Mouse (Mus musculus) urinary bladder, adult 18-20 months (tissue): ENCODE measurements around the gene Spata31d1c.

Source experiments
- DNase-seq, 2 experiments: peaks; one replicate each; pipeline ENCODE4 v3.0.0; 2022; ENCODE audit warnings: low spot score in 2 of 2, mixed read lengths in 2 of 2

Spata31d1c gene

DNA sequence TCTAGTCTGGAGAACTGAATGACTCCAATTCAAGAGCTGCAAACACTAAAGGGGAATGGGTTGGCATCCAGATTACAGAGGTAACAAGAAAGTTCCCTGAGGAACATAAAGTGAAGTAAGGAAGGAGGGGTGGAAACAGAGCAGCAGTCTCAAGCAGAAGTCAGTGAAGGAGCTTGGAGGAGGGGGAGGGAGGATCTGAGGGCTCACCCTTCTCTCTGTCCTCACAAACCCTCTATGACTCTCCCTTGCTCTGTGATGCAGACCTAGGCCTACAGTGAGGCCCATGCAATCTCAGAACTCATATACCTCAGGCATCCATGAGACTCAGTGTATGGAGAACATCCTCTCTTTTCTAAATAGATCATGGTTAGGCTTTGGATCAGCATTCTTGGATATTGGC lies at the start of gene Spata31d1c:
TSS of gene Spata31d1c (plus strand) at position 301 of the 400 bp plus-strand sequence.
- no peak for DNase-seq

DNA sequence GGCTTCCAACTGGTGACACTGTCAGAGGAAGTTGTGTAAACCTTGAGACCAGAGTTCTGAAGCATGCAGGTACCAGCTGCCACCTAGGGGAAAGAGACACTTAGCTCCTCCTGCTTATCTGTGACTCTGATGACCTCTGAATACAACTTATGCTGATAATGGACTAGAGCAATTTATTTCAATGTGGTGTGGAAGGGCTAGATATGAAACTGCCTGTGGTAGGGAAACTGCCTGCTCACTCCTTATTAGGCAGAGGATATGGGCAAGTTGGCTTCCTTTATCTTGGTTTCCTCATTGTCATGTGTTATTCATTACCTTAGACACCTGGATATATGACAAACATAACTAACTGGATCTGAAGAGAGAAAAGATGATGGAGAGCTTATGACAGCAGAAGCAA lies 44.0 kb upstream of the Spata31d1c start:
- no peak for DNase-seq

DNA sequence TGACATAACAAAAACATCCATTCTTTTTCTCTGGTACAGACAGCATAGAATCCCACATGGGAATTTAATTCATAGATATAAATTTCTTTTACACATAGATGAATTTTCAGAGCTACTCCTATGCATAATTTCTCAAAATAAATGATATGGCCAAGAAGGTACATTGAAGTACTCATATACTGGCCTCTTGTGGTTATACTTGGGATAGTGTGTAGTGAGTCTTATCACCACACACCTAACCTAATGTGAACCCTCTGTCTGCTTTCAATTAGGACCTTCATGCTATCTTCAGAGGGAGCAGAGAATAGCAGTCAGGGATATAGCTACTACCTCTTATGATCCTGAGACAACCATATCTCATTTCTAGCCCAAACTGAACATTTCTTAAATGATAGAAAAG lies 27.4 kb upstream of the Spata31d1c start:
- DNase-seq: no peak

DNA sequence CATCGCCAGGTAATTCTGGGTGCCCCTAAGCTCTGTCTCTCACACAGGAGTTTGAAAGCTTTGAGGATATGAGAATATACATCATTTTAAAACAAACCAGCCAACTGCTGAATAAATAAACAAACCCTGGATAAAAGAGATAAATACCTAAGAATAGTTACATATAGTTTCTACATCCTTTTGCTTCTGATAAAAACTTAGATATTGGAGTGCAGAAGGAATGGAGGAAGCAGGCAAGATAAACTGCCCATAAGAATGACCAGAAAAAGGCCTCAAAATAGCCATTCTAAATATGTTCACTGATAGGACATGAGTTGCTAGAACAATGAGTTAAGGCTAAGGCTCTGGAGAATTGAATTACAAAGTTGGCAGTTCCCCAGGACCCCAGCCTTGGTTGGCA lies 26.1 kb upstream of the Spata31d1c start:
- no peak for DNase-seq

DNA sequence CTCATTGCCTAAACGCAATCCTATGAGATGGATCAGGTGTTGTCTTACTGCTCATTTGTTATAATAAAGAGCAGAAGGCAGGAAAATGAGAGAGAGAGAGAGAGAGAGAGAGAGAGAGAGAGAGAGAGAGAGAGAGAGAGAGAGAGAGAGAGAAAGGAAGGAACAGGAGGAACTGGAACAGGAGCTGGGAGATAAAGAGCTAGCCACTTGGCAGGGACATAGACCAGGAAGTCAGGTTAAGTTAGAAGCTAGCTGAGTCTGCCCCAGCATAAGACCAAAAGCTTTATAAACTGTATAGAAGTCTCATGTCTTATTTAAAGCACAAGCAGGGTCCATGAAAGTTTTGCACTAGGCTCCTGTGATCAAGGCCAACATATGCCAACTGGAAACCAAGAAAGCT lies 24.9 kb upstream of the Spata31d1c start:
- no peak for DNase-seq

DNA sequence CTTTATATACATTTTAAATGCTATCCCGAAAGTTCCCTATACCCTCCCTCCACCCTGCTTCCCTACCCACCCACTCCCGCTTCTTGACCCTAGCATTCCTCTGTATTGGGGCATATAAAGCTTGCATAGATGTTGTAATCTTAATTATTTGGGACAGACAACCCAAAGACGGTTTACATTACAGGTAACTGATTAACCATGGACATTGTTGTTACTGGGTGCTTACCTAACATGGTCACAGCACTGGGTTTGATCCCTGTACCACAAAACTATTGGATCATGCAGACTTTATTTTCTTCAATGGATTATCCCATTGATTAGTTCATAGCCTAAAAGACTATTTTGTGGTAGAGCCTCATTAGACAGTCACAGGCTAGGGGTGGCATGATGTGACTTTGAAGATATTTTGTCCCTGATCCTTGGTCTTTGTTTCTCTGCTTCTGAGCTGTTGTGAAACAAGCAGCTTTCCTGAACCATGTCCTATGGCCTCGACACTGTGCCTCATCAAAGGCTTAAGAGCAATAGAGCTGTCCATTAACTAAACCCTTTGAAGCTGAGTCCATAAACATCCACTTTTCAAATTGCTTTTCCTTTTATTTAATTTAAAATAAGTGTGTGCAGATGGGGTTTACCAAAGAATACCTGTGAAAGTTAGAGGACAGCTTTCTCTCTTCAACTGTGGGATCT lies 21.7 kb upstream of the Spata31d1c start:
- DNase-seq: no peak

DNA sequence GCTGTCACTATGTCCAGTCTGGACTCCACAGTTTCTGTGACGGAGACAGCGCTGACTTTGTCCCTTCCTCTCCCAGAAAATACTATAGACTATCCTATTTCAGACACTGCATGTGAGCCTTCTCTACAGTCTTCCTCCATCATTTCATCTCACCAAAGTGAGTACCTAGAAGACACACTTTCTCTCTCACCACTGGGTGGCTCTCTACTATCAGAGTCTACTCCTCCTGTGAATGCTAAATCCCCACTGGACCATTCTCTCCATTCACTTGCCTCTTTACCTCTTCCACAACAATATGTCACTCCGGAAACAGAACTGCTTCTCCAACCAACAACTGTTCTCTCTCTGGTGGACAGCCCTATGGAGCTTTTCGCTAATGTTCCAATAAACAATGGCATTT lies 2.2 kb downstream of the Spata31d1c start:
- DNase-seq: no peak

DNA sequence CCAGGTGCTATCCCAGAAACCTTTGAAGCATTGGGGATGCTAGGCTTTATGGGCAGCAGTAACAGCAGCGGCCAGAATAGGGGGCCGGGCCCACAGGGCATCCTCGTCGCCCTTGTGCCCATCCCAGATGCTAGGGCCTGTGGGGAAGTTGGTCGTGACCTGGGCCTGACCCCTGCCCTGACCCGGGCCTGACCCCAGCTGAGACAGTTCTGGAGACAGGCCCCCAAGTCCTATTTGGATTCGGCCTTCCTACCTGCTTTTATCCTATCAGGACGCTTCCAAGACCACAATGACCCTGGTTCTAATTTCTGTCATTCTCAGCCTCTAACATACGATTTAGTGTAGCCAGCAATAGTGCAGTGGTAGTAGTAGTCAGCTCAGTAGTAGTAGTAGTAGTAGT lies 19.8 kb downstream of the Spata31d1c start, which contains the start of gene Prss47:
TSS of gene Prss47 (minus strand) at position 101 of the 400 bp plus-strand sequence.
- DNase-seq: no peak

DNA sequence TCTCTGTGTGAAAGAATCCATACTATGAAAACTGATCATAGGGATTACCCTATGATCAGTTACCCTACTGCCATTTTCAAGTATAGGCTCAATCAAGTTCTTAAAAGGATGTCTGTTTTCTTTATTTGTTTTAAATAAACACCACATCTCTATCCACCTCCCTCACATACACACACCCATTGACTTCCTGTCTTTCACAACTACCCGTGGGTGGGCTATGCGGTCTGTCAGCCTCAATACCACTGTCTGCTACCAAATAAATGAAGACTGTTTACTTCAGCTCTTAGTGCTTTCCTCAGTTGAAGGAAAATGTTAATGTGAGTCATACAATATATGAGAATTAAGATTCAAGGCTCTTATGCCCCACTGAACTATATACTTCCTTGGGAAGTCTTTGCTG lies 37.1 kb downstream of the Spata31d1c start:
- DNase-seq: no peak
